Mouse (Mus musculus): ENCODE measurements at regions not wholly inside any gene's neighbourhood (a gene's known extent, or its start where the extent isn't known, plus 50 kb on each side); places are given as distances from the start of the nearest gene placed in this dataset.
A peak's percentile ranks its signal among the peaks of the same experiment; 100 is the strongest.
"Not testable (repeated sequence)": the region's sequence is repeated elsewhere in the genome, so short reads cannot be mapped to it uniquely, and the experiment has no call there.

DNA sequence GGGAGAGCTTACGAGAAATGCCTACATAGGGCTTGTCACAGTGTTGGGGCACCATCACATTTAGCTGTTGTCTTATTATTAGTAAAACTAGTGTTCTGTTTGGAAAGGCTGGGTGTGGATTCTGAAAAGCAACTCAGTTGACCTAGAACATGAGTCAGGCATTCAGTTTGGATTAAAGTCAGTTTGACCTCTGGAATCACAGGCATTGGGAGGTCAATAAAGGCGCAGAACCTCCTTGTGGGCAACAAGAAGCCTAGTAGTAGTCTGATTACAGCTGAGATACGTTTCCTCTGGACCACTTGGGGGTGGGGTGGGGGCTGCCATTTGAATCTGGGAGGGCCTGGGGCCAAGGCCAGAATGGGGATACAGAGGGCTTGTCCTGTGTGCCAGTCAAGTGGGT, 52.1 kb upstream of the Map3k1 start:
- no peak for ATAC-seq (replicated peaks; ENCODE audit: low FRiP score, poor library complexity, severe bottlenecking)

DNA sequence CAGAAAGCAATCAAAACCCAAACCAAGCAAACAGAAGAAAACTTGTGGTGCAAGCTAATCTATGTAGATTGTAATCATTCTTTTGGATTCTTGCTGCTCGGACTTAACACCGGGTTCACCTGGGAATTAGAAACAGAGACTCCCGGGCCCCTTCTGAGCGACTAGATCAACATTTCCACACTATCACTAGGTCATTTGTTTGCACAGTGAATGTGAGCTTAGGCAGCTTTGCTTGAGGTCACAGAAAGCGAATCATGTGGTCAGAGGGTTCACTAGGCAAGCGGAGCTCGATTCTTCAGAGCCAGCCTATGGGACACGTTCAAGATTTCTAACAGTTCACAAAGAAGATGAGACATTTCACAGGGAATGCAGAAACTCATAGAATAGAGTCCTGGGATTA, 53.5 kb upstream of the Map3k1 start:
- ATAC-seq (replicated peaks; ENCODE audit: low FRiP score, poor library complexity, severe bottlenecking) = no peak

DNA sequence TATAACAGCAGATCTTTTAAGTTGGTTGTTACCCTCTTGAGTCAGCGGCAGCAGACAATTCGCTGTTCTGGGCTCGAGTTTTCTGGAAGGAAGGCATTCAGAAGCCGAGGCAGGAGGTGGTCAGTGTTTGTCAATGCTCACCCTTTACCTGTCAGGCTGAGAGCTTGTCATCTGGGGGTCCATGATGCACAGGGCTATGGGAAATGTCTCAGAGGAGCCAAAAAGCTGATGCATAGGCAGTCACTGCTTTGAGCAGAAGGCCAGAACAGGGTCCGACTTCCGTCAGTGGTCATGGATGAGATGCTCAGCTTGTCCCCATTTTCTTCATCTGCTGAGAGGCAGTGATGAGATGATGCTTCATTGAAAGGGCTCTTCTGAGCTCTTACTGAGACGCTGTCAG, 57.2 kb upstream of the Map3k1 start:
- ATAC-seq (replicated peaks; ENCODE audit: low FRiP score, poor library complexity, severe bottlenecking) = no peak

DNA sequence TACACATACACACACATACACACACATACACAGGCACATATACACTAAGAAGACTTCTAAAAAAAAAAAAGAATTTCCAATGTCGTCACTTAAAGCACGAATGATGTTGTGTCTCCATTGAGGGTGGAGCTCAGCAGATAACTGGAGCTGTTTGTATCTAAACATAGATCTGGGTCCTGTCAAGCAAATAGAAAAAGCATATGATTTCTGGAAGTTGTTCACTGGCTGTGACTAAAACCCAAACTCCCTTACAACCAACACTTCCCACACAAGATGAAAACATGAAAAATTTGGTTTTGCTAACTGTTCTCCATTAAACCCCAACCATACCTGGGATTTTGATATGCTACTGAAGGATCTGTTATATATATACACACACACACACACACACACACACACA, 58.5 kb upstream of the Map3k1 start:
- ATAC-seq (replicated peaks; ENCODE audit: low FRiP score, poor library complexity, severe bottlenecking) = no peak

DNA sequence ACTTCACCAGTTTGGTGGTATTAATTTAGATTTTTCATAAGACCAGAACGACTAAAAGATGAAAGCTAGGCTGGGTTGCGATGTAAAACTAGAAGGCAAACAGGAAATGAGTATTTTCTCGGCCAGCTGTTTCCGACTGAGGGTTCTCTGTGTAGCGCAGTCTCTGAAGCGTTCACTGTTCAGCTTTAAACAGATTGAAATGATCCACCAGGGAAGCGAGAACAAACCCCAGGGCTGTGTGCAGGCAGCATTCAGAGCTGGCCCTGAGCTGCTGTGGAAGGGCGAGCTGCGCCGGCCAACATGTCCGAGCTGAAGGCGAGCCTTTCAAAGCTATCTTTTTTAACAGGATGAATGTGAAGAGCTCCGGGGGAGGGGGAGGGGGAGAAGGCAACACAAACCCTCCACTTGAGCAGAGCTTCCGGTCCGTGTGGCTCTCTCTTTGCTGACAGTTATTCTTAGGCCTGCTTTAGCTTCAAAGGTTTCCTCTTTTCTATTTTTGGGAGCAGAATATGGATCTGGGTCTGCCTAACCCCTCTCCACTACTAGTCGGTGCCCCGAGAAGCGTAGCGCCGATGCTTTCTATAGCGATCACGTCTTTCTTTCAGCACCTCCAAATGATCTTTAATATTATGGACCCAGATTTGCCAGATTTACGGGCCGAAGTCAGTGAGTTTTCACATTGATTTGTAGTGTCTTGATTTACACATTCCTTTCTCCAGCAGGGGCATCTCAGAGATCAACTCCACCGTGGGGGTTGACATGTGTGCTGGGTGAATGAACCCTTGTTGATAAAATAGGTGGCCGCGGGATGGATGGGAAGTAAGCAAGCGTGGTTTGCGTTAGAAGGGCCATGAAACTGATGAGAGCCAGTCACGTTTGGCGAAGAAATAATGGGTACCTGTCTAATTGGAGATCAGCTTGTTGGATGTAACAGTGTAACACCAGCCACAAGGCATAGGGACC, 59.3 kb upstream of the Map3k1 start:
- ATAC-seq (replicated peaks; ENCODE audit: low FRiP score, poor library complexity, severe bottlenecking) = peak; percentile 18

DNA sequence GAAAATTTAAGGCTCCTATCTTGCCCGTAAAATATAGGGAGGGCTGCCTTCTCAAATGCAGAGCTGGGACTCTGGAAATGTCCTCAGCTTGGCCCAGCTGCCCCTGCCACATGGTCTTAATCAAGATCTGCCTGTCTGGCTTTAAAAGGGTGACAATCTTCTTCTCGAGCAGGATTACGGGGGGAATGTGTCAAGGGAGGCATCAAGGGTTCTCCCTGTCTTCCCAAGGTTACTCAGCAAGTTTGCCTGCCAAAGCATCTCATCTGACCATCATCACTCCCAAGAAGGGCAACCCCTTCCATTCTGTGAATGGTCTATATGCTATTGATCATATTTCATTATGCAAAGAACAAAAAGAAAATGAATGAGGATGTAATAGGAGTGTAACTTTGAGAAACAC, 60.2 kb upstream of the Map3k1 start:
- no peak for ATAC-seq (replicated peaks; ENCODE audit: low FRiP score, poor library complexity, severe bottlenecking)

DNA sequence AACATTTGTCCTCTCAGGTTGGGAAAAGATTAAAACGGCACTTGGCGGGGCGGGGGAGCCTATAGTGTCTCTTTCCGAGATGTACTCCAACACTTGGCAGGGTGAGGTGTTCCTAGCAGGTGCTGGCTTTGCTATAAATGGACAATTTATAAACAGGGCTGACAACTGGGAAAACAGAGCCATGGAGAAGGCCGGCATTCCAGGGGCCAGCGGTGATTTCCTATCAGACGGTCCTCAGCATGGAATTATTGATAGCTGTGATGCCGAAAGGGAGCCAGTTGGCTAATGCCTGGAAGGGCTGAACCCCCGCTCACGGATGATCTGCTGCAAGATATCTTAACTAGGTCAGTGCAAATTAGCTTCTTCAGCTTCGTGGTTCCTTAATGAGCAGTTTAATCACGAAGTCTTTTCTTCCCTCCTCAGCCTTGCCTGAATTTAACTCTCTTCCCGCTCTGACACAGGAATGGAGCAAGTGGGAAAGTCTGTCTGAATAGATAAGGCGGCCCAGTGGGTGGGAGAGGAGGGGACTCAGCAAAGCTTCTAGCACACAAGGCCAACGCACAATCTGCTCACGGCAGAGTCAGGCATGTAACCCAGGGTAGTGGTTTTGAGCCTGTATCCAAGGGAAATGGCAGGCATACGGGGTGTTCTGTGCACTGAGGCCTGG, 61.1 kb upstream of the Map3k1 start:
- no peak for ATAC-seq (replicated peaks; ENCODE audit: low FRiP score, poor library complexity, severe bottlenecking)

DNA sequence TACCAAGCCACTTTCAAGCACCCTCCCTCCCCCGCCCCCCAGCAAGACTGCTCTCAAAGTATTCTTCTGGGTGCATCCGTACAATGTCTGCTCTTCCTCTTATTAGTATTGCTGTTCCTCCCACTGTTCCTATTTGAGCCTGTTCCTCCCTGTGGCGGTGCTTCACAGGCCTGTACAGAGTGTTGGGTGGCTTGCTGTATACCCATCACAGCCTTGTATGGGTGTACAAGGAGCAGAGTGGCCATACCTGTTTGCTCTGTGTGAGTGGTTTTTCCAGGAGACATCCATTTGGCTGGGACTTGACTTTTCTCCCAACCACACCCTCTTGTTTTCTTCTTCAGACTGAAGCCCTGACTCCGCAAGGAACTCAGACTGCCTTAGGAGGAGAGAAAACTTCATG, 61.7 kb upstream of the Map3k1 start:
- no peak for ATAC-seq (replicated peaks; ENCODE audit: low FRiP score, poor library complexity, severe bottlenecking)

DNA sequence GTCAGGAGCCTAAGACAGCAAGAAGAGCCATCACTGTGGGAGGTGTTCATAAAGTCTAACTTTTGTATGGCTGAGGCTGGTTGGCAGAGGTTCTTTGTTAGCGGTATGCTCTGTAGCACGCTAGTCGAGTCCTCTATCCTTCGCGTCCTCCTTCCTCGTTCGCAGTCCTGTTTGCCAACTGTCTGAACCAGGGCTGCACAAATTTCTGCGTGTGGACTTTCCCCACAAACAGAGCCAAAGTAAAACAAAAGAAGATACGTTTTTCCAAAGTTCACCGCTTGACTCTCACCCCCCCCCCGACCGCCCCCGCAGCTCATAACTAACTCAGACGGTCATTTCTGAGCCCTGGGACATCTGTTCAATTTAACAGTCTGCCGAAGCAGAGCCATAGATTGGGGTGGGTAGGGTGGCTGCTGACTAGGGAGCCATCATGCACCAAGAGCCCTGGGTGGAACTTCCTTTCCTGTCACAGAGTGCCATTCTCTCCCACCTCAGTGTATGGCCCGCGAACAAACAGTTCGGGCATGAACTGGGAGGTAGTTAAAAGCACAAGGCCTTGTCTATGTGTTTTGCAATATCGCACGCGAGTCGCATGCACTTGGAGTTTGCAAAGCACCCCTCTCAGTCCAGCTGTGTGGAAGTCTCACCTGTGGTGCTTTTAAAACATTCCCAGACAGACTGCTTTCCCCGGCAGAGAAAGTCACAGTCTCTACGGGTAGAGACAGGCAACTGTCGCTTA, 63.0 kb upstream of the Map3k1 start:
- ATAC-seq (replicated peaks; ENCODE audit: low FRiP score, poor library complexity, severe bottlenecking) = no peak

DNA sequence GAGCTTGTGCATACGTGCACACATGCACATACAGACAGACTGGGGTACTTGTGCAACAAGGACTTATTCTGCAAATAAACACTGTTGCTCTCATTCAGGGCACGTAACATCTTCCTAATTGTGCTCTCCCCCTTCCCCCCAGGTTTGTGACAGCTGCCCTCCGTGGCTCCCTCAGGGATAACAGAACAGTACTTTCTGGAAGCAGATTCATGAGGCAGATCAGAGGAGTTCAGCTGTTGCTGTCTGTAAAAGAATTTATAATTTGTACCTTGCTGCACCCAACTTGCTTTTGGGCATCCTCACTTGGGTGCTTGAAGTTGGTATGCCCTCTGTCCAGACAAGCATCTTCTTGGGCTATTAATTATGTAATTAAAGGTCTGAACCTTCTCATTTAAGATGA, 65.5 kb upstream of the Map3k1 start:
- ATAC-seq (replicated peaks; ENCODE audit: low FRiP score, poor library complexity, severe bottlenecking) = no peak

DNA sequence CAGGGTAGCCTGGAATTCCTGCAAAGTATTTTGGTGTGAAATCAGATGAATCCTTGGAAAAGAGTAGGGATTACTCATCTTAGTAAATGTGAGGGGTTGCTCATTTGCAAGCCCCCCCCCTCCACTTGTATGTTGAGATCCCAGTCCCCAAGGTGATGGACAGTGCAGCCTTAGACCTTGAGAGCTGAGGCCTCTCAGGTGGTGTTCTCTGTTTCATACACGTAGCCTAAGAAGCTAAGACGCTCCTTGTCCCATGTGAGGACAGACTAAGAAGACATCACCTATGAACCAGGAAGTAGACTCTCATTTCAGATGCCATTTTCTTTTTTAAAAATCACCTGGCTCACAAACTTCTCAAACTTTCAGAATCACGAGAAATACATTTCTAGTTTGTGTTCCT, 67.6 kb upstream of the Map3k1 start:
- ATAC-seq (replicated peaks; ENCODE audit: low FRiP score, poor library complexity, severe bottlenecking) = no peak

DNA sequence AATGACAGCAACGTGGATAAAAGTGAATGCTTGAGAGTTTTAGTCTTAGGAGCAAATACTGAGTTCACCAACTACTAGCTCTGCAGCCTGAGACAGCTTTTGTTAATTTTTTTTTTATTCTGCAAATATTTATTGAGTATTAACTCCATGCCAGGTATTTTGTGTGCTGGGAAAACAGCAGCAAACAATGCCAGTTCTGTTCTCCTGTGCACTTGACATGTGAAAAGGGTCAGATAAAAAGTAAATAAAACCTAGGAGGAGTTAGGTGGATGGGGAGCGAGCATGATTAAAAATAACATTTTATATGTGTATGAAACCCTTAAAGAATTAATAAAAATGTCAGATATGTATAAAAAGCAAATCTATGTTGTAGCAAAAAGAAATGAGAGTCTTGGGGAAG, 68.1 kb upstream of the Map3k1 start:
- ATAC-seq (replicated peaks; ENCODE audit: low FRiP score, poor library complexity, severe bottlenecking) = no peak

DNA sequence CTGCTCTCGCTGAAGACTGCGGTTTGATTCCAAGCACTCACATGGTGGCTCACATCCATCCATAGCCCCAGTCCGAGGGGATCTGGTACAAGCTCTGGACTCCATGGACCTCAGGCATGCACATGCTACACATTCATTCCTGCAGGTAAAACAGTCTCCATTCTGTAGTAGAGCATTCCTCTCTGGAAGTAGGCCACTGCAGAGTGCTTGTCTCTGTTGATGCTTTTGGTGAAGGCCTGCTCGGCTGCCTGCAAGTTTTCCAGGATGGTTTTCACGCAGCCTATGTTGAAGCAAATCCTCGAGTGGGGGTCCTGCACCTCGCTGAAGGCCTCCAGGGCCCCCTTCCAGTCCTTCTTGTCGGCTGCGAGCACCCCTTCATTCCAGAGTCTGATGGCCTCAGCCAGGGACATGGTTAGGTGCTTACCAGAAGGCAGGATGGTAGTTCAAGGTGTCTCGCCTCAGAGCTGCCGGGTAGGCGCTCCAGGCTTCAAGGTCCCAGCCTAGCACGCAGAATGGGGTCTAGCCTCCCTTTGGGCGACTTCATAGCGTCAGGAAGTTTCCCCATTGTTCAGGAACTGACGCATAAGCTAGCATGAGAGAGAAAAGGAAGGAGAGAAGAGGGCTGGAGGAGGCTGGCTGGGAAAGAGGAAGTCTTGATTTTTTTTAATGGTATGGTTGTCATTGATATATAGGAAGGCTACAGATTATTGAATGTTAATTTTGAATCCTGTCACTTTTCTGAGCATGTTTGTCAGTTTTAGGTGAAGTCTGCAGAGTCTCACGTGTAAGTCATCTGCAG, 75.2 kb upstream of the Map3k1 start:
- not testable (repeated sequence) for ATAC-seq (replicated peaks; ENCODE audit: low FRiP score, poor library complexity, severe bottlenecking)

DNA sequence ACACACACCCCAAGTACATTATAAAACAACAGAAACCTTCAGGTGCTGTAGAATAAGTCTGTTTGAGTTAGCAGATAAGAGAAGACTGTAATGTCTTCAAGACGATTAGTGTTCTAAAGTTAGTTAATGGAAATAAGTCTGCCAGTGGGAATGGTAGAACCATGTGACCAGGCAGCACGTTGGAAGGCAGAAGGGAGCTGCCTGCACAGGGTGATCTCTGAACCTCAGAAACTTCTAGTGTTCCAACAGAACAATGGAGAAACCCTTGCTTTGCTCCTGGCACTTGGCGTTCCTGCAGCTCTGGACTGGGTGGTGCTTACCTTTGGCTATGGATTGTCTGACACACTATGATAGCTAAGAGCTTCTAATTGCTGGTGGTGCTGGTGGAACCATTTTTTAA, 82.0 kb upstream of the Map3k1 start:
- no peak for ATAC-seq (replicated peaks; ENCODE audit: low FRiP score, poor library complexity, severe bottlenecking)

DNA sequence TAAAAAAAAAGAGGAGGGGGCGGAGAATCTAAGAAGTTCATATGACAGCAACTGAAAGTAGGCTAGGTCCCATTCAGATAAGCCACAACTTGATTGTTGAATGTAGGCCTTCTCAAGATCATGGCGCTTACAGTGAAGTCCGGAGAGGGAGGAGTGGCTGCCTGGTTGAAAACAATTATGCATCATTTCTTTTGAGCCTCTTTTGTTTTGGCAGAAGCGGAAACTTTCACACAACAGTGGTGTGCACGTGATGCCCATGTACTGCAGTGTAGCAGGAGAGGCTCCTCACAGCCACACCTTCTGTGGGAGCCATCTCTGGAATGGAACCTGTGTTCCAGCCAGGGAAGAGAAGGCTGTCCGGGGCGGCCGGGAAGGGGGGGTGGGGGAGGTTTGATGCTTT, 83.3 kb upstream of the Map3k1 start:
- ATAC-seq (replicated peaks; ENCODE audit: low FRiP score, poor library complexity, severe bottlenecking) = no peak

DNA sequence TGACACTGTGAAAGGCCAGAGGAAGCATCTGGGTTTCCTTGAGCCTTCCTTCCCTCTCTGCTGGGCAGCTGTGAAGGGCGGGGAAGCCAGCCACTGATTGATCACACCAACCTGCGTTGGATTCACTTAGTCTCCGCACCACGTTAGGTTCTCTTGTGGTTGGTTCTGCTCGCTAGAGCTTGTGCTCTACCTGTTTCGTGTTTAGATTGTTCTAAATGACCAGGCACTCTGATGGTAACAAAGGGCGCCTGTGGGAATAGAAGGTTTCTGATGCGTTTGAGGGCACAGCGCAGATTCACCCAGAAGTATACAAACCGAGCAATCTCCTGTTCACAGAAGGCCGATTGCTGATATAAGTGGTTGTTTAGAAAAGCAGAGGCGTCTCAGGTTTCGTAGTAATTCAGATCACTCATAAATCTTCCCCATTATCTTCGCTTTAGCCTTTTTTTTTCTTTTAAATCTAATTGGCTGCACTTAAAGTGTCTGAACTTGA, 84.5 kb upstream of the Map3k1 start:
- ATAC-seq (replicated peaks; ENCODE audit: low FRiP score, poor library complexity, severe bottlenecking) = no peak

DNA sequence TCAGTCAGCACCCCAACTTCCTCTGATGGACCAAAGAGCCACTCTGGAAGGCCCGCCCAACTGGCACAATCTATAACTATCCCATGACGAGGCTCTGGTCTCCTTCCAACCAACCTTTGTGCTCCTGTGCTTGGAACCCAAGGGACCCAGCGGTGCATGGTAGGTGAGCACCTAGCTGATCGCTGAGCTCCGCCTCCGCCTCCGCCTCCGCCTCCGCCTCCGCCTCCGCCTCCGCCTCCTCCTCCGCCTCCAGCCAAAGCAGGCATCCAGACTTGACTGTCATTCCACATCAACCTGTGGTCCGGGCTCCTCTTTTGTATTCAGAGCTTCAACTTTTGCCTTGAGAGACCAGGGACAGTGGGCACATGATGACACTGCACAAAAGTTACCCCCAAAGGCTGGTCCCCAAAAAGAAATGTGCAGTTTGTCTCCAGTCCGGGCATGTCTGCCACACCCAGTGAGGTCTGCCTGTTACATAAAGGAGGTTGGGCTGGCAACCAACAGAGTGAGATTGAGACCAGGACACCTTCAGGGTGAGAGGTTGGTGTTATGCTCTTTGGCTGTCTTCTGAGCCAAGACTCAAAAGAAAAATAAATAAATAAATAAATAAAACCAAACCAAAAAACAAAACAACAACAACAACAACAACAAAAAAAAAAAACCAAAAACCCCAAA, 86.1 kb upstream of the Map3k1 start:
- peak; percentile 85 for ATAC-seq (replicated peaks; ENCODE audit: low FRiP score, poor library complexity, severe bottlenecking)

DNA sequence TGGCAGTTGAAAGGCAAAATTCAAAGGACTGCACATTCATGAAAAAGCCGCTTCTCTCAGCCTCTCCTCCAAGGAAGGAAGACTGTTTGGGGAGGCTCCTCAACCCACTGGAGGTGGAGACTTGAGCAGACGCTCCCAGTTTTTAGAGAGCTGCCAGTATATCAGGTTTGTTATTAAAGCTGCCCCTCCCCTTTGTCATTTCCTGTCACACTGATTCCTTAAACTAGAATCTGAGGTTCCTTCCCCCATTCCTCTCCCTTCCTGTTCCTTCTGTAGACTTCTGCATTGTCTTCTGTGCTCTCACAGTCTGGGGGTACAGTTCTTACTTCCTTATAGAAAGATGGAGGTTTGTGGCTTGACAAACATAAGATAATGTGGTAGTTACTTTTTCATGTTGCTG, 87.5 kb upstream of the Map3k1 start:
- no peak for ATAC-seq (replicated peaks; ENCODE audit: low FRiP score, poor library complexity, severe bottlenecking)

DNA sequence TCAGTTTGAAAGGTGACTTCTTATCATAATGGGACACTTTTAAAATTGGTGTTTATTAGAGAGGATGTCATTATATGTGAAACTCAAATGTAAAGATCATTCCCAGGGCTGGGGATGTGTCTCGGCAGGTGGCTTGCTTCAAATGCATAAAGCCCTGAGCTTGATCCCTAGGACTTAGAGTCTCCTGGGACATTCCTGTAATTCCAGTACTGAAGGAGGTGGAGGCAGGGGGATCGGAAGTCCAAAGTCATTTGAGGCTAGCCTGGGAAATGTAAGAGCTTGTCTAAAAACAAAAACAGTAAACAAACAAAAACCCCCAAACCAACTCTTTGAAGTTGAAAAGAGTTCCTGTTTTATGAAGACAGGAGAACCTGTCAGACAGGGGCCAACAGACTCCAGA, 94.6 kb upstream of the Map3k1 start:
- ATAC-seq (replicated peaks; ENCODE audit: low FRiP score, poor library complexity, severe bottlenecking) = no peak
